Mouse (Mus musculus) fat pad, adult 2 months (tissue): ENCODE data around the gene Calhm3.

Experiments
- DNase-seq: peaks from one replicate; pipeline ENCODE4 v3.0.0-alpha.2; 2011; ENCODE audit warnings: low read depth, low spot score; ENCODE audit errors: extremely low read depth

Gene Calhm3

GRCm38 (mm10) chr19:47122802-47123201 lies 34.8 kb downstream of the Calhm3 start:
- DNase-seq = no peak

GRCm38 (mm10) chr19:47121054-47121453 lies 36.5 kb downstream of the Calhm3 start:
- no peak for DNase-seq

GRCm38 (mm10) chr19:47118634-47119033 lies 38.9 kb downstream of the Calhm3 start:
- DNase-seq = no peak

- DNase-seq = no peak
Observed at GRCm38 (mm10) chr19:47104641-47105271, 52.8 kb downstream of the Calhm3 start.
